ENCODE assay signal across 22 mouse cellular contexts in genomic region chr10:29555983-29556382, GRCm38 (mm10). TPM values are rescaled to one million over a fixed set of nuclear protein-coding genes. Genes with fewer than 3 reads are reported as not detected.
DNase-seq lines count a peak whose midpoint lies in the region; ATAC-seq and TF ChIP-seq lines count a peak whose summit lies in the region.
"Had no signal": no experiment of that assay in that cellular context is flagged by ENCODE, and none has a peak within 500 bp of the region (broad histone marks: within the 10 kb centered on the region; RNA-seq: fewer than 3 reads in every experiment).

No protein-coding gene starts in this region.

- no peaks in the 10 kb centered on the region for H3K36me3 ChIP-seq in intestine, postnatal 0 days (ENCODE audit: control insufficient read depth, insufficient read depth)
- no peaks in the 10 kb centered on the region for H3K36me3 ChIP-seq in intestine, embryonic 15.5 days
- no peaks in the 10 kb centered on the region for H3K36me3 ChIP-seq in lung, postnatal 0 days (ENCODE audit: insufficient read depth, low read length)
- H3K36me3 ChIP-seq: embryonic facial prominence, embryonic 13.5 days; liver, embryonic 13.5 days; lung, embryonic 15.5 days had no signal

- H3K27me3 ChIP-seq in intestine, postnatal 0 days (replicated peaks; ENCODE audit: control insufficient read depth, insufficient read depth, low read length), result no peaks in the 10 kb centered on the region
- no peaks in the 10 kb centered on the region for H3K27me3 ChIP-seq in intestine, embryonic 15.5 days (replicated peaks)
- no peaks in the 10 kb centered on the region for H3K27me3 ChIP-seq in lung, postnatal 0 days (replicated peaks; ENCODE audit: insufficient read depth, low read length)
- H3K27me3 ChIP-seq: embryonic facial prominence, embryonic 13.5 days; liver, embryonic 13.5 days; lung, embryonic 15.5 days had no signal

- H3K27ac ChIP-seq in intestine, postnatal 0 days (ENCODE audit: low read depth, low read length), result no peak overlapping the region
- H3K27ac ChIP-seq in intestine, embryonic 15.5 days, result no peak overlapping the region
- no peak overlapping the region for H3K27ac ChIP-seq in lung, postnatal 0 days (ENCODE audit: low read length)
- H3K27ac ChIP-seq: embryonic facial prominence, embryonic 13.5 days; hindbrain, embryonic 14.5 days; liver, embryonic 13.5 days; lung, embryonic 15.5 days had no signal

- no peak overlapping the region for H3K4me3 ChIP-seq in intestine, postnatal 0 days (ENCODE audit: low read depth, low read length)
- no peak overlapping the region for H3K4me3 ChIP-seq in intestine, embryonic 15.5 days (replicated peaks)
- no peak overlapping the region for H3K4me3 ChIP-seq in lung, postnatal 0 days (ENCODE audit: low read depth, low read length)
- H3K4me3 ChIP-seq: embryonic facial prominence, embryonic 13.5 days; liver, embryonic 13.5 days; lung, embryonic 15.5 days had no signal

- ATAC-seq in intestine, postnatal 0 days, result no peak
- ATAC-seq in intestine, embryonic 15.5 days, result no peak
- no peak for ATAC-seq in lung, postnatal 0 days
- ATAC-seq: forebrain, embryonic 14.5 days had no signal

- H3K9ac ChIP-seq in intestine, postnatal 0 days (ENCODE audit: low read depth, low read length), result no peak overlapping the region
- H3K9ac ChIP-seq in intestine, embryonic 15.5 days, result no peak overlapping the region
- H3K9ac ChIP-seq in lung, postnatal 0 days (replicated peaks; ENCODE audit: low read depth), result no peak overlapping the region
- H3K9ac ChIP-seq: embryonic facial prominence, embryonic 13.5 days; hindbrain, embryonic 14.5 days; liver, embryonic 13.5 days; lung, embryonic 15.5 days had no signal

- TF ChIP-seq CTCF in intestine, postnatal 0 days (IDR thresholded peaks at IDR 0.05; ENCODE audit: low read depth), result peak; percentile 34
- peak; percentile 29 for TF ChIP-seq CTCF in lung, postnatal 0 days (IDR thresholded peaks at IDR 0.05)

- H3K4me1 ChIP-seq in intestine, postnatal 0 days (replicated peaks; ENCODE audit: control insufficient read depth, insufficient read depth, low read length), result no peaks in the 10 kb centered on the region
- H3K4me1 ChIP-seq in intestine, embryonic 15.5 days (replicated peaks), result no peaks in the 10 kb centered on the region
- H3K4me1 ChIP-seq in lung, postnatal 0 days (ENCODE audit: insufficient read depth, low read depth, low read length), result no peaks in the 10 kb centered on the region
- H3K4me1 ChIP-seq: embryonic facial prominence, embryonic 13.5 days; liver, embryonic 13.5 days; lung, embryonic 15.5 days had no signal

- peak; percentile 12 for DNase-seq in embryo, embryonic 10.5 days (ENCODE audit: low spot score)
- DNase-seq in embryo, embryonic 10 days (ENCODE audit: low spot score), result no peak
- peak; percentile 44 for DNase-seq in lung, postnatal 0 days (ENCODE audit: low spot score)
- DNase-seq in lung, adult 18-20 months, result no peak
- peak; percentile 9 for DNase-seq in skeletal muscle tissue, adult 2 months (ENCODE audit: low read depth, low spot score)
- no peak for DNase-seq in thymus, postnatal 10 days (ENCODE audit: low spot score in 2 of 2)
- DNase-seq: adrenal gland, postnatal 25 days; cerebellum, adult 8-10 months; heart, postnatal 4 days; kidney, adult 18-20 months; kidney, postnatal 10 days; liver, embryonic 13.5 days; spleen, adult 18-20 months; thymus, postnatal 14 days had no signal

- H3K9me3 ChIP-seq in intestine, postnatal 0 days (ENCODE audit: control insufficient read depth), result no peaks in the 10 kb centered on the region
- no peaks in the 10 kb centered on the region for H3K9me3 ChIP-seq in intestine, embryonic 15.5 days
- no peaks in the 10 kb centered on the region for H3K9me3 ChIP-seq in lung, postnatal 0 days (ENCODE audit: low read length)
- H3K9me3 ChIP-seq: embryonic facial prominence, embryonic 13.5 days; liver, embryonic 13.5 days; lung, embryonic 15.5 days had no signal

- H3K4me2 ChIP-seq in intestine, postnatal 0 days (replicated peaks; ENCODE audit: low read depth), result no peak overlapping the region
- no peak overlapping the region for H3K4me2 ChIP-seq in intestine, embryonic 15.5 days (replicated peaks)
- H3K4me2 ChIP-seq in lung, postnatal 0 days (replicated peaks; ENCODE audit: low read depth, low read length), result no peak overlapping the region
- H3K4me2 ChIP-seq: embryonic facial prominence, embryonic 13.5 days; hindbrain, embryonic 14.5 days; liver, embryonic 13.5 days; lung, embryonic 15.5 days; midbrain, embryonic 11.5 days had no signal

- WGBS in intestine, postnatal 0 days, result 47% methylated on average over 2 of the region's 2 CpGs
- 49% methylated on average over 2 of the region's 2 CpGs for WGBS in intestine, embryonic 15.5 days
- WGBS in lung, postnatal 0 days, result 52% methylated on average over 2 of the region's 2 CpGs

- TF ChIP-seq EP300 in lung, postnatal 0 days (IDR thresholded peaks at IDR 0.05), result no peak

RNA-seq across cellular contexts. Expression of gene Rspo3, which starts 20.3 kb away (rescaled TPM):
- polyA plus RNA-seq in intestine, postnatal 0 days (2015; fragmentation: Nextera tagmentation; extraction: Ambion mirVana), result 4.7 and 6.2 TPM in 2 replicates
- 13.6 TPM in 2 replicates for polyA plus RNA-seq in intestine, embryonic 15.5 days (2015; fragmentation: Nextera tagmentation; extraction: Ambion mirVana)
- 0.50 and 0.51 TPM in 2 replicates for polyA plus RNA-seq in lung, postnatal 0 days (2015; fragmentation: Nextera tagmentation; extraction: Ambion mirVana)
- polyA plus RNA-seq: testis, adult 2 months had no signal

Comparison
In these comparisons a context has a peak if more than half of its experiments do, and no peak if none do; other contexts are left out.
1. DNase-seq: peak in embryo, embryonic 10.5 days (single experiment), lung, postnatal 0 days (single experiment) and skeletal muscle tissue, adult 2 months (single experiment); none in embryo, embryonic 10 days (single experiment), lung, adult 18-20 months (0 of 2) and thymus, postnatal 10 days (0 of 2).